Mouse (Mus musculus) kidney, adult 9 months (tissue): ENCODE data around the gene Sucla2.
"Not testable (repeated sequence)": the region's sequence is repeated elsewhere in the genome, so short reads cannot be mapped to it uniquely, and the experiment has no call there.

ENCODE experiments used
- DNase-seq: peaks from one replicate; pipeline ENCODE4 v3.0.0; 2022

Sucla2 gene

GRCm38 (mm10) chr14:73524136-73524535, 983 bp upstream of the Sucla2 start:
- peak; percentile 16 for DNase-seq

GRCm38 (mm10) chr14:73528661-73529060, 3.5 kb downstream of the Sucla2 start:
- not testable (repeated sequence) for DNase-seq

GRCm38 (mm10) chr14:73533755-73534465, 8.8 kb downstream of the Sucla2 start:
- DNase-seq = no peak

- DNase-seq = no peak
These were observed 10.5 kb downstream of the Sucla2 start for GRCm38 (mm10) chr14:73535641-73536040.

- DNase-seq = no peak
These were observed 18.7 kb downstream of the Sucla2 start for GRCm38 (mm10) chr14:73543781-73544180.

- no peak for DNase-seq
These were observed 21.9 kb downstream of the Sucla2 start for GRCm38 (mm10) chr14:73547034-73547433.

GRCm38 (mm10) chr14:73548051-73548450, 22.9 kb downstream of the Sucla2 start, which contains the start of gene Nudt15:
Nudt15 (minus strand) TSS chr14:73548242.
- no peak for DNase-seq

- peak; percentile 66 for DNase-seq
These were observed 25.2 kb downstream of the Sucla2 start for GRCm38 (mm10) chr14:73550291-73550690.

GRCm38 (mm10) chr14:73550732-73551131, 25.6 kb downstream of the Sucla2 start:
- DNase-seq = no peak

- no peak for DNase-seq
These were observed 26.0 kb downstream of the Sucla2 start for GRCm38 (mm10) chr14:73551164-73551563.

- DNase-seq = peak; percentile 97
These were observed 27.4 kb downstream of the Sucla2 start for GRCm38 (mm10) chr14:73552341-73553121.

- no peak for DNase-seq
These were observed 28.1 kb downstream of the Sucla2 start for GRCm38 (mm10) chr14:73553122-73553696.

- DNase-seq = not testable (repeated sequence)
These were observed 44.7 kb downstream of the Sucla2 start for GRCm38 (mm10) chr14:73569831-73570230.

GRCm38 (mm10) chr14:73571143-73571542, 46.0 kb downstream of the Sucla2 start:
- DNase-seq = no peak

GRCm38 (mm10) chr14:73574053-73574452, 48.9 kb downstream of the Sucla2 start:
- DNase-seq = no peak

GRCm38 (mm10) chr14:73576336-73576735, 51.2 kb downstream of the Sucla2 start:
- peak; percentile 9 for DNase-seq

GRCm38 (mm10) chr14:73588080-73588479, 63.0 kb downstream of the Sucla2 start:
- peak; percentile 6 for DNase-seq

- no peak for DNase-seq
These were observed 67.0 kb downstream of the Sucla2 start for GRCm38 (mm10) chr14:73592166-73592565.

- no peak for DNase-seq
These were observed 74.6 kb downstream of the Sucla2 start for GRCm38 (mm10) chr14:73599720-73600119.

- no peak for DNase-seq
These were observed 82.6 kb downstream of the Sucla2 start for GRCm38 (mm10) chr14:73607732-73608131.

- DNase-seq = no peak
These were observed 83.8 kb downstream of the Sucla2 start for GRCm38 (mm10) chr14:73608668-73609481.

GRCm38 (mm10) chr14:73614961-73615360, 89.8 kb downstream of the Sucla2 start:
- DNase-seq = peak; percentile 66

GRCm38 (mm10) chr14:73620880-73621279, 95.8 kb downstream of the Sucla2 start:
- no peak for DNase-seq
